Mouse (Mus musculus): ENCODE measurements around the gene Bpgm.

DNA sequence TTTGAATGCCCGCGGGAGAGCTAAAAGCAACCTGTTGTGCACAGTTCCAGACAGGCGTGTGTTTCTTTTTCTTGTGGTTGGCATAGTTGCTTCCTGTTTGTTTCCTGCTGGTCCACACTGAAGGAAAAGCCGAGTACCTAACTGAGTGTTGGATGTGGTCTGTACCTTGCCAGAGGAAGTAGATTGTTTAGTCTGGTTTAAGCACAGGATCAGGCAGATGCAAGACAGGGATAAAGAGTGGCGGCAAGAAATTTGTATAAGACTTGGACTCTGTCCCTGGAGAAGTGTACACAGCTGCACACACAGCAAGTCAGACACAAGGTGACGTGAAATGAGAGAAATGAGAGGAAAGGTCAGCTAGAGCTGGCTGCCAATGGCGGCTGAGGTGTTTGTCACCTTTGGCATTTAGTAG is 19.1 kb downstream of the Bpgm start:
- no peak for TF ChIP-seq POLR2A (IDR thresholded peaks at IDR 0.05; ENCODE audit: borderline replicate concordance, low read depth, low read length)
- TF ChIP-seq CTCF (IDR thresholded peaks at IDR 0.05; ENCODE audit: low read depth, low read length), result no peak
